ENCODE assay signal across 8 mouse cellular contexts in the genomic region with DNA sequence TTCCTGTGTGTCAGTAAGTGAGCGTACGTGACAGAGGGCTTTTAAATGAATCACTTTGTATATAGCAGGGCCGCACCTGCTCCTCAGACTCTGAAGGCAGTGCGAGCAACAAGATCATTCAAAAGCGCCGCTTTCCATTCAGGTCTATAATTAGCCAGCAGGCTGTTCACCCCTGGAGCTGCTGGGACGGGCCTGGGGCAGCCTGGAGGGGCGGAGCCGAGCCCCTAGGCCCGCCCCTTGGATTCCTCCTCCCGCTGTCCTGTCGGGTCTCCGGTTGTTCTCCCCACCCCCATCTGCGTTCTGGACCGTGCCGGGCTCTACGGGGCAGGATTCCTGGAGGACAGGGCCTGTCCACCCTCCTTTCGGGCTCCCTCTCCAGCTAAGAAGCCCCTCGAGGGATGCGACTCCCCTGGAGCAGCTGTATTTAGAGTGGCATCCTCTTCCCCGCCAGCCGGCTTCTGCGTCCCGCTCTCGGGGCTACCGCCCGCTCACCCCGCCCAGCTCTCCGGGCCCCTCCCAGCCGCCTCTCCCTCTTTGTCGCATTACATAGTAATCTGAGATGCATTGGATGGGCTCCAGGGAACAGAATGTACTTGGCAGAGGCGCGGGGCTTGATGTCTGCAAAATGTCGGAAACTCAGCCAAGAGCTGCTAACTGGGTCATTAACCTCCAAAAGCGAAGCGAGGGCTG.
DNase-seq lines count a peak whose midpoint lies in the region; ATAC-seq and TF ChIP-seq lines count a peak whose summit lies in the region.

No protein-coding gene starts in this region.

- no peaks in the 10 kb centered on the region for H3K4me1 ChIP-seq in erythroblast, embryonic 14.5 days (ENCODE audit: control insufficient read depth)
- H3K4me1 ChIP-seq in embryonic facial prominence, embryonic 15.5 days, result peaks cover 29% of the 10 kb centered on the region
- peaks cover 25% of the 10 kb centered on the region for H3K4me1 ChIP-seq in heart, embryonic 10.5 days
- peaks cover 16% of the 10 kb centered on the region for H3K4me1 ChIP-seq in kidney, embryonic 14.5 days (ENCODE audit: control insufficient read depth, insufficient read depth, low read length)
- H3K4me1 ChIP-seq in limb, embryonic 14.5 days (ENCODE audit: control insufficient read depth, insufficient read depth, low read length), result peaks cover 14% of the 10 kb centered on the region
- peaks cover 11% of the 10 kb centered on the region; the same call in 1 of the 2 replicates for H3K4me1 ChIP-seq in midbrain, embryonic 16.5 days (ENCODE audit: control insufficient read depth, insufficient read depth, low read length)

- ATAC-seq in erythroblast, adult 5-6 weeks (replicated peaks; ENCODE audit: low FRiP score, poor library complexity, severe bottlenecking), result no peak
- ATAC-seq in embryonic facial prominence, embryonic 15.5 days (ENCODE audit: insufficient number of reproducible peaks, low FRiP score, low TSS enrichment, low read depth), result peak; percentile 95
- peak; percentile 97 for ATAC-seq in kidney, embryonic 14.5 days (ENCODE audit: low FRiP score, low TSS enrichment)
- ATAC-seq in limb, embryonic 14.5 days (ENCODE audit: low FRiP score, low read depth), result peak; percentile 94
- peak; percentile 93 for ATAC-seq in midbrain, embryonic 16.5 days

- under 1% methylated on average over 36 of the region's 36 CpGs for WGBS in embryonic facial prominence, embryonic 15.5 days
- WGBS in heart, embryonic 10.5 days, result under 1% methylated on average over 36 of the region's 36 CpGs
- under 1% methylated on average over 36 of the region's 36 CpGs for WGBS in kidney, embryonic 14.5 days
- under 1% methylated on average over 36 of the region's 36 CpGs for WGBS in limb, embryonic 14.5 days
- WGBS in midbrain, embryonic 16.5 days, result under 1% methylated on average over 36 of the region's 36 CpGs

- TF ChIP-seq POLR2A in limb, embryonic 14.5 days (IDR thresholded peaks at IDR 0.05; ENCODE audit: borderline replicate concordance, extremely low read depth, insufficient read depth, insufficient read length), result 0 out of 2 replicates have a peak, but pooled peaks have one; percentile 54

- H3K36me3 ChIP-seq in erythroblast, embryonic 14.5 days (ENCODE audit: control insufficient read depth), result no peaks in the 10 kb centered on the region
- H3K36me3 ChIP-seq in embryonic facial prominence, embryonic 15.5 days, result no peaks in the 10 kb centered on the region
- H3K36me3 ChIP-seq in heart, embryonic 10.5 days, result no peaks in the 10 kb centered on the region
- H3K36me3 ChIP-seq in kidney, embryonic 14.5 days (ENCODE audit: control insufficient read depth, insufficient read depth, low read length), result no peaks in the 10 kb centered on the region
- no peaks in the 10 kb centered on the region for H3K36me3 ChIP-seq in limb, embryonic 14.5 days (ENCODE audit: control insufficient read depth, insufficient read depth, low read length)
- no peaks in the 10 kb centered on the region for H3K36me3 ChIP-seq in midbrain, embryonic 16.5 days (ENCODE audit: control insufficient read depth, insufficient read depth, low read length)

- H3K27ac ChIP-seq in embryonic facial prominence, embryonic 15.5 days (replicated peaks), result peak overlapping the region; percentile 99
- H3K27ac ChIP-seq in heart, embryonic 10.5 days, result peak overlapping the region; percentile 94
- peak overlapping the region; percentile 95 for H3K27ac ChIP-seq in kidney, embryonic 14.5 days (ENCODE audit: low read depth, low read length)
- peak overlapping the region; percentile 92 for H3K27ac ChIP-seq in limb, embryonic 14.5 days (replicated peaks; ENCODE audit: low read depth, low read length)
- H3K27ac ChIP-seq in midbrain, embryonic 16.5 days (ENCODE audit: low read length), result peak overlapping the region; percentile 89

- H3K9ac ChIP-seq in embryonic facial prominence, embryonic 15.5 days, result peak overlapping the region; percentile 62
- peak overlapping the region; percentile 64 for H3K9ac ChIP-seq in kidney, embryonic 14.5 days (ENCODE audit: low read depth, low read length)
- peak overlapping the region; percentile 72 for H3K9ac ChIP-seq in limb, embryonic 14.5 days (ENCODE audit: low read depth, low read length, severe bottlenecking)
- peak overlapping the region; percentile 79 for H3K9ac ChIP-seq in midbrain, embryonic 16.5 days (ENCODE audit: low read depth, low read length)

- H3K27me3 ChIP-seq in erythroblast, embryonic 14.5 days (ENCODE audit: control insufficient read depth), result peaks cover 26% of the 10 kb centered on the region
- H3K27me3 ChIP-seq in embryonic facial prominence, embryonic 15.5 days, result no peaks in the 10 kb centered on the region
- H3K27me3 ChIP-seq in heart, embryonic 10.5 days (ENCODE audit: insufficient read depth, poor library complexity, severe bottlenecking), result no peaks in the 10 kb centered on the region
- H3K27me3 ChIP-seq in kidney, embryonic 14.5 days (ENCODE audit: control insufficient read depth, insufficient read depth, low read length), result no peaks in the 10 kb centered on the region
- H3K27me3 ChIP-seq in limb, embryonic 14.5 days (ENCODE audit: control insufficient read depth, insufficient read depth, low read length), result no peaks in the 10 kb centered on the region
- 0 out of 2 replicates have a peak, but pooled peaks cover 8% of the 10 kb centered on the region for H3K27me3 ChIP-seq in midbrain, embryonic 16.5 days (ENCODE audit: control insufficient read depth, insufficient read depth, low read depth, low read length)

- H3K4me2 ChIP-seq in embryonic facial prominence, embryonic 15.5 days (replicated peaks), result peak overlapping the region; percentile 65
- H3K4me2 ChIP-seq in kidney, embryonic 14.5 days (replicated peaks; ENCODE audit: low read depth, low read length), result peak overlapping the region; percentile 49
- H3K4me2 ChIP-seq in limb, embryonic 14.5 days (replicated peaks; ENCODE audit: low read depth, low read length, severe bottlenecking), result peak overlapping the region; percentile 70
- H3K4me2 ChIP-seq in midbrain, embryonic 16.5 days (ENCODE audit: low read length), result peak overlapping the region; percentile 91

- no peaks in the 10 kb centered on the region for H3K9me3 ChIP-seq in erythroblast, embryonic 14.5 days (ENCODE audit: control insufficient read depth, low read length)
- no peaks in the 10 kb centered on the region for H3K9me3 ChIP-seq in embryonic facial prominence, embryonic 15.5 days (replicated peaks)
- no peaks in the 10 kb centered on the region for H3K9me3 ChIP-seq in heart, embryonic 10.5 days
- no peaks in the 10 kb centered on the region for H3K9me3 ChIP-seq in kidney, embryonic 14.5 days (ENCODE audit: control insufficient read depth, low read length)
- H3K9me3 ChIP-seq in limb, embryonic 14.5 days (ENCODE audit: control insufficient read depth, low read length), result no peaks in the 10 kb centered on the region
- H3K9me3 ChIP-seq in midbrain, embryonic 16.5 days (replicated peaks; ENCODE audit: control insufficient read depth, low read length, poor library complexity, severe bottlenecking), result no peaks in the 10 kb centered on the region

- peak overlapping the region; percentile 40 for H3K4me3 ChIP-seq in erythroblast, embryonic 14.5 days (replicated peaks)
- peak overlapping the region; percentile 61 for H3K4me3 ChIP-seq in embryonic facial prominence, embryonic 15.5 days (replicated peaks)
- peak overlapping the region; percentile 73 for H3K4me3 ChIP-seq in heart, embryonic 10.5 days
- H3K4me3 ChIP-seq in kidney, embryonic 14.5 days (ENCODE audit: low read length), result peak overlapping the region; percentile 52
- peak overlapping the region; percentile 54 for H3K4me3 ChIP-seq in limb, embryonic 14.5 days (replicated peaks; ENCODE audit: low read length)
- H3K4me3 ChIP-seq in midbrain, embryonic 16.5 days (ENCODE audit: low read depth, low read length), result peak overlapping the region; percentile 57

- DNase-seq in heart, embryonic 10.5 days (ENCODE audit: low spot score), result peak; percentile 94
- DNase-seq in limb, embryonic 14.5 days (ENCODE audit: low spot score), result peak; percentile 99
- DNase-seq in spleen, postnatal 10 days (ENCODE audit: low spot score in 2 of 2), result peak; percentile 43 to 62
